Mouse (Mus musculus) C2C12 (cell line): Measurements from ENCODE around the gene Adarb2. TPM values are rescaled to one million over a fixed set of nuclear protein-coding genes. Genes with fewer than 3 reads are reported as not detected.

Experiments used
- H3K27me3 ChIP-seq: one replicate; pipeline ENCODE4 v1.6.1; 2011; ENCODE audit not compliant: control insufficient read depth, insufficient read depth, insufficient read length
- H3K36me3 ChIP-seq: one replicate; pipeline ENCODE4 v1.6.1; 2011; ENCODE audit not compliant: control insufficient read depth, insufficient read depth
- H3K4me3 ChIP-seq: one replicate; pipeline ENCODE4 v1.5.1; 2011; ENCODE audit warnings: mild to moderate bottlenecking, control low read depth; ENCODE audit not compliant: poor library complexity, insufficient read depth, severe bottlenecking
- H3K79me2 ChIP-seq: one replicate; pipeline ENCODE4 v1.6.1; 2011; ENCODE audit not compliant: control insufficient read depth, insufficient read depth
- H3K79me3 ChIP-seq: one replicate; pipeline ENCODE4 v1.6.1; 2011; ENCODE audit warnings: low read depth, control low read depth
- H3ac ChIP-seq: one replicate; pipeline ENCODE3; 2011; ENCODE audit warnings: low read depth; ENCODE audit not compliant: control insufficient read depth, insufficient read length
- CEBPB ChIP-seq: IDR thresholded peaks from one replicate; pipeline ENCODE4 v1.6.1; 2011; ENCODE audit warnings: low read depth, mild to moderate bottlenecking, control low read depth, moderate library complexity
- CTCF ChIP-seq: IDR thresholded peaks from one replicate; pipeline ENCODE4 v1.5.1; 2011; ENCODE audit not compliant: control insufficient read depth, insufficient read depth, insufficient read length
- FOSL1 ChIP-seq: IDR thresholded peaks from one replicate; pipeline ENCODE4 v1.8.0; 2011; ENCODE audit warnings: mild to moderate bottlenecking, low read length; ENCODE audit not compliant: poor library complexity, insufficient read depth, severe bottlenecking
- MAX ChIP-seq: IDR thresholded peaks from one replicate; pipeline ENCODE4 v1.6.1; 2011; ENCODE audit warnings: mild to moderate bottlenecking, control low read depth
- MYOD1 ChIP-seq: IDR thresholded peaks from one replicate; pipeline ENCODE4 v1.6.1; 2011; ENCODE audit warnings: low read depth; ENCODE audit not compliant: control insufficient read depth, insufficient read length
- MYOG ChIP-seq: IDR thresholded peaks from one replicate; pipeline ENCODE4 v1.6.1; 2011; ENCODE audit not compliant: control insufficient read depth, insufficient read length; ENCODE audit errors: extremely low read depth
- USF1 ChIP-seq: IDR thresholded peaks from one replicate; pipeline ENCODE4 v1.6.1; 2011; ENCODE audit warnings: low read depth, mild to moderate bottlenecking, control low read depth, moderate library complexity
- long read RNA-seq, 2 experiments: library from polyadenylated mRNA; unstranded; transcript quantifications; one replicate each; pipeline ENCODE4 v2.0.0; 2019 to 2020
- polyA plus RNA-seq: library from polyadenylated mRNA; unstranded; fragments of >200 nt; fragmentation: generic; extraction: Trizol; gene quantifications from one replicate; pipeline ENCODE4 v1.2.1, GENCODE M21; 2012; ENCODE audit warnings: missing spikeins

Gene Adarb2
- 0.01 TPM for polyA plus RNA-seq
- long read RNA-seq, experiment 1, result 0 reads
- long read RNA-seq, experiment 2, result 0 reads

DNA sequence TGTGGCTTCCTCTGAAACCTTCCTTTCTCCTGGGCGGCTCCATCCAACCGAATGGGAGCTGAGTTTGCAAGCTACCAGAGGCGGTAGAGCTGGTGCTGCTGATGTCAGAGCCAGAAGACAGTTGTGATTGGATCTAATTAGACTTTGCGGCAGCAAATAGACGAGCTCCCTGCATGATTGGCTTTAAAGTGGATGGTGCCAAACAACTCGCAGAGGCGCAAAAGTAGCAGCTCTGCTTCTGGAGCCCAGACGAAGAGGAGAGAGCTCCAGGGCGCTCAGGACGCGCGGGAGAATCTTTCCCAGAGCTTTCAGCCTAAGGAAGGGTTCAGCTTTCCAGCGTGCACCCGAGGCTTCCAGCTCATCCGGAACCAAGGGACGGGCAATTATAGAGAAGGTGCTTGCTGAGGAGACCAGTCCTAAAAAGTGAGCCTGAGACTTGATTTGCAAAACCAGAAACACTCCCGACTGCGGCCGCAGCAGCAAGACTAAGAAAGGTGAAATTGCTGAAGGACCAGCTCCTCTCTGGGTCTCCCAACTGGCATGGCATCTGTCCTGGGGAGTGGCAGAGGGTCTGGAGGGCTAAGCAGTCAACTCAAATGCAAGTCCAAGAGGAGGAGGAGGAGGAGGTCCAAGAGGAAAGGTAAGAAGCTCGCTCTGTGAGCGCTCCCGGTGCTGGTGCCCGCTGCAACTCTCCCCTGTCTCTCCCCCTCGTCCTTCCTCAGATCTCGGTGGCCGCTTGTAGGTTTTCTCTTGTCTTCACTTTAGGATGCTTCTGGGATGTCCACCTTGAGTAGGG is at the start of gene Adarb2:
TSS of gene Adarb2 (plus strand) at position 186 of the 796 bp plus-strand sequence.
- TF ChIP-seq USF1 (no peak), MAX (no peak), MYOD1 (no peak), CEBPB (no peak), CTCF (no peak), FOSL1 (no peak)
- no peak within 1 kb of the TSS for H3K4me3 ChIP-seq
- peaks cover 14% of the 10 kb centered on the region for H3K27me3 ChIP-seq
- no peak within 1 kb of the TSS for H3ac ChIP-seq
- no peaks in the 10 kb centered on the region for H3K79me2 ChIP-seq
- H3K36me3 ChIP-seq, result no peaks in the 10 kb centered on the region
- H3K79me3 ChIP-seq, result no peaks in the 10 kb centered on the region

GRCm38 (mm10) chr13:8173800-8174199 is 28.9 kb upstream of the Adarb2 start:
- Histone ChIP-seq H3K4me3 (no peak overlapping the region), H3K36me3 (no peaks in the 10 kb centered on the region)
- no peak for TF ChIP-seq USF1
- no peak for TF ChIP-seq MYOG
- no peak for TF ChIP-seq CEBPB
- no peak for TF ChIP-seq CTCF
- TF ChIP-seq MAX, result no peak
- no peak for TF ChIP-seq FOSL1

GRCm38 (mm10) chr13:8191977-8192376 is 10.7 kb upstream of the Adarb2 start:
- no peak for TF ChIP-seq MAX
- TF ChIP-seq CEBPB, result no peak
- TF ChIP-seq MYOG, result no peak
- no peak for TF ChIP-seq FOSL1
- TF ChIP-seq MYOD1, result no peak
- no peak for TF ChIP-seq USF1
- TF ChIP-seq CTCF, result no peak
- H3K4me3 ChIP-seq, result no peak overlapping the region
- no peaks in the 10 kb centered on the region for H3K79me2 ChIP-seq
- H3ac ChIP-seq, result no peak overlapping the region
- no peaks in the 10 kb centered on the region for H3K79me3 ChIP-seq
- H3K27me3 ChIP-seq, result no peaks in the 10 kb centered on the region
- no peaks in the 10 kb centered on the region for H3K36me3 ChIP-seq

More at GRCm38 (mm10) chr13:8173800-8174199, 28.9 kb upstream of the Adarb2 start:
- Histone ChIP-seq H3K27me3 (no peaks in the 10 kb centered on the region), H3K79me3 (no peaks in the 10 kb centered on the region), H3K79me2 (no peaks in the 10 kb centered on the region), H3ac (no peak overlapping the region)

- no peak for TF ChIP-seq USF1
- no peak for TF ChIP-seq MYOG
- TF ChIP-seq CTCF, result no peak
- TF ChIP-seq FOSL1, result no peak
- no peak for TF ChIP-seq CEBPB
- TF ChIP-seq MAX, result no peak
- TF ChIP-seq MYOD1, result no peak
- H3K79me2 ChIP-seq, result no peaks in the 10 kb centered on the region
- H3ac ChIP-seq, result no peak overlapping the region
- peaks cover 9% of the 10 kb centered on the region for H3K27me3 ChIP-seq
- H3K36me3 ChIP-seq, result no peaks in the 10 kb centered on the region
- no peaks in the 10 kb centered on the region for H3K79me3 ChIP-seq
- H3K4me3 ChIP-seq, result no peak overlapping the region
These were observed 3.3 kb upstream of the Adarb2 start for GRCm38 (mm10) chr13:8199186-8199880.

GRCm38 (mm10) chr13:8203477-8203813 is 779 bp downstream of the Adarb2 start:
- Histone ChIP-seq H3ac (no peak overlapping the region), H3K79me3 (no peaks in the 10 kb centered on the region), H3K4me3 (no peak overlapping the region)

GRCm38 (mm10) chr13:8207337-8207736 is 4.7 kb downstream of the Adarb2 start:
- H3K79me3 ChIP-seq, result no peaks in the 10 kb centered on the region
- H3ac ChIP-seq, result no peak overlapping the region
- H3K4me3 ChIP-seq, result no peak overlapping the region
- no peaks in the 10 kb centered on the region for H3K36me3 ChIP-seq
- no peaks in the 10 kb centered on the region for H3K79me2 ChIP-seq
- peaks cover 14% of the 10 kb centered on the region for H3K27me3 ChIP-seq
- TF ChIP-seq CTCF, result no peak
- TF ChIP-seq CEBPB, result no peak
- TF ChIP-seq FOSL1, result no peak
- no peak for TF ChIP-seq MYOG
- TF ChIP-seq USF1, result no peak
- TF ChIP-seq MYOD1, result no peak

More at GRCm38 (mm10) chr13:8203477-8203813, 779 bp downstream of the Adarb2 start:
- Histone ChIP-seq H3K79me2 (no peaks in the 10 kb centered on the region), H3K27me3 (peaks cover 14% of the 10 kb centered on the region), H3K36me3 (no peaks in the 10 kb centered on the region)
- no peak for TF ChIP-seq USF1
- no peak for TF ChIP-seq CEBPB
- no peak for TF ChIP-seq CTCF
